Mouse (Mus musculus) gastrocnemius, adult 2 months (tissue): ENCODE results near the gene Gm17078. TPM values are rescaled to one million over a fixed set of nuclear protein-coding genes. Genes with fewer than 3 reads are reported as not detected.
"Not testable (repeated sequence)": the region's sequence is repeated elsewhere in the genome, so short reads cannot be mapped to it uniquely, and the experiment has no call there.

Experiments
- DNase-seq: peaks from one replicate; pipeline ENCODE4 v3.0.0; 2022
- H3K27ac ChIP-seq: fragments of 200-600 bp; 2 replicates; pipeline ENCODE4 v1.8.1; 2022; ENCODE audit warnings: mild to moderate bottlenecking
- H3K4me3 ChIP-seq: fragments of 200-600 bp; 2 replicates; pipeline ENCODE4 v1.8.1; 2022; ENCODE audit warnings: mild to moderate bottlenecking, moderate library complexity
- CTCF ChIP-seq: fragments of 200-600 bp; IDR thresholded peaks from 2 replicates; pipeline ENCODE4 v1.8.1; 2022; ENCODE audit warnings: antibody characterized with exemption, mild to moderate bottlenecking, moderate library complexity
- intact Hi-C: fragments of 180-260 bp; cut with DNase I; formaldehyde crosslinking; loops from one replicate; pipeline ENCODE4 v1.15.1; 2025
- long read RNA-seq, 2 experiments: library from polyadenylated mRNA; stranded (forward); transcript quantifications; one replicate each; pipeline ENCODE4 v2.0.0; 2021
- total RNA-seq, 2 experiments: library from RNA; stranded (reverse); gene quantifications; 2 replicates each; pipeline ENCODE4 v1.2.3; 2021

The Gm17078 gene
- total RNA-seq, result not detected
- long read RNA-seq, experiment 1, result 0 reads
- long read RNA-seq, experiment 2, result 0 reads

GRCm38 (mm10) chr14:51611210-51611609, at the start of gene Gm17078:
TSS of gene Gm17078 (minus strand) at chr14:51611310.
- DNase-seq, result no peak
- TF ChIP-seq CTCF, result no peak
- H3K4me3 ChIP-seq, result no peak within 1 kb of the TSS
- no peak within 1 kb of the TSS for H3K27ac ChIP-seq
- intact Hi-C loops, result no loop called here

GRCm38 (mm10) chr14:51635566-51635965, 24.5 kb upstream of the Gm17078 start, which contains the start of gene Gm4181:
TSS of gene Gm4181 (minus strand) at chr14:51635666.
- H3K4me3 ChIP-seq, H3K27ac ChIP-seq, intact Hi-C loops, DNase-seq: not testable (repeated sequence)

- H3K27ac ChIP-seq, H3K4me3 ChIP-seq, intact Hi-C loops: not testable (repeated sequence)
- peak; percentile 18 for DNase-seq
Observed at GRCm38 (mm10) chr14:51632426-51632825, 21.3 kb upstream of the Gm17078 start.

GRCm38 (mm10) chr14:51592039-51592438, 19.1 kb downstream of the Gm17078 start, which contains the start of gene Gm17174:
TSS of gene Gm17174 (minus strand) at chr14:51592139.
- DNase-seq, intact Hi-C loops, H3K27ac ChIP-seq, H3K4me3 ChIP-seq: not testable (repeated sequence)

GRCm38 (mm10) chr14:51573963-51574362, 37.1 kb downstream of the Gm17078 start, which contains the start of gene Gm17175:
TSS of gene Gm17175 (minus strand) at chr14:51574063.
- DNase-seq, H3K27ac ChIP-seq, intact Hi-C loops: not testable (repeated sequence)

More at GRCm38 (mm10) chr14:51573963-51574362, 37.1 kb downstream of the Gm17078 start, which contains the start of gene Gm17175:
- H3K4me3 ChIP-seq, result not testable (repeated sequence)

Other genes starting within 250 kb of the Gm17078 start
- not detected for gene Gm7247, start 249.6 kb downstream of the Gm17078 start, total RNA-seq
- gene Vmn2r88, start 200.5 kb downstream of the Gm17078 start, total RNA-seq, result not detected
- gene Vmn2r89, start 159.5 kb downstream of the Gm17078 start, total RNA-seq, result not detected
- not detected for gene Gm5622, start 58.5 kb downstream of the Gm17078 start, total RNA-seq
- not detected for gene Gm17175, start 37.2 kb downstream of the Gm17078 start, total RNA-seq
- gene Gm17174, start 19.2 kb downstream of the Gm17078 start, total RNA-seq, result not detected
- not detected for gene Gm4181, start 24.4 kb upstream of the Gm17078 start, total RNA-seq
- gene Gm17079, start 84.2 kb upstream of the Gm17078 start, total RNA-seq, result not detected
- gene Gm5800, start 105.9 kb upstream of the Gm17078 start, total RNA-seq, result not detected
- gene Ang4, start 162.3 kb upstream of the Gm17078 start, total RNA-seq, result not detected
- gene AY358078, start 188.7 kb upstream of the Gm17078 start, total RNA-seq, result not detected
- gene Ear6, start 242.4 kb upstream of the Gm17078 start, total RNA-seq, result not detected